Mouse (Mus musculus): Measurements from ENCODE around the gene Cdh3. TPM values are rescaled to one million over a fixed set of nuclear protein-coding genes. Genes with fewer than 3 reads are reported as not detected.

The Cdh3 gene
- polyA plus RNA-seq, 1 experiment = 5.0 TPM

DNA sequence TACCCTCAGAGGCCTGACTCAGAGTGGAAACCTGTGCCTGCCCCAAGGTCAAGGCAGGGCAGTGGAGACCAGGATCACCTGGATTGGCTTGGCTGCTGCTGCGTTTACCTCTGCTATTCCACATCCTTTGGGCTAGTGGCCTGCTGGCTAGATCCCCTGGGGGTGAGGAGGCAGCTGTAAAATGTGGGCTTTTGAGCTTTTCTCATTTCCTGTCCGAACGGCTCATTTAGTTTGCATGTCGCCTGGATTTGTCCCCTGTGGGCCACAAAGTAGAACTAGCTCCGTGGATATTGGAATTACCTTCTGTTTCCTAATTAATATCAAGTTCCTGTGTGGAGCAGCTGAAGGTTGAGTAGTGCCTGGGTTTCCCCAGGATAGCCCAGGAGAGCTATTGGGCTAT lies 28.5 kb downstream of the Cdh3 start:
- Histone ChIP-seq H3K4me1 (ENCODE audit: control insufficient read depth, insufficient read depth, low read length) (no peaks in the 10 kb centered on the region), H3K27me3 (replicated peaks; ENCODE audit: control insufficient read depth, insufficient read depth, low read length) (no peaks in the 10 kb centered on the region), H3K36me3 (ENCODE audit: control insufficient read depth, insufficient read depth, low read length) (no peaks in the 10 kb centered on the region), H3K4me3 (ENCODE audit: insufficient read depth, low read depth, low read length) (no peak overlapping the region), H3K27ac (ENCODE audit: insufficient read depth, low read depth, low read length) (no peak overlapping the region)
- TF ChIP-seq CTCF (conservative IDR thresholded peaks at IDR 0.05; ENCODE audit: insufficient read depth, insufficient read length, low read depth, low read length) = no peak
- no peak for TF ChIP-seq POLR2A (IDR thresholded peaks at IDR 0.05; ENCODE audit: low read depth, low read length)
- 55% methylated on average over 5 of the region's 5 CpGs for WGBS
- no peak for DNase-seq

DNA sequence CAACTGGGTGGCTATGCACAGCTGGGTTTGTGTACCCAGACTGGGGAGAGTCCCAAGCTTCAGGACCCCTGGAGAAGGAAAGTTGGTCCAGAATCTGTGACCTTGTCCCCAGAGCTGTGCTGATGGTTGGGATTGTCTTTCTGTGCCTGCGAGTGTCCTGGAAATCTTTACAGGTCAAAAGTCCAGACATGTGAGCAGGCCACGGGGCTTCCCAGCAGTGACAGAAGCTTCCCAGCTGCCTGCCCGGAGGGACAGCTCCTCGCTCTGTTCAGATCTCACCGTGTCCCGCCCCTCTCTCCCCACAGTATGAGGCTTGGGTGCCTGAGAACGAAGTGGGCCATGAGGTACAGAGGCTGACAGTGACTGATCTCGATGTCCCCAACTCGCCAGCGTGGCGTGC lies 30.3 kb downstream of the Cdh3 start:
- Histone ChIP-seq H3K27me3 (replicated peaks; ENCODE audit: control insufficient read depth, insufficient read depth, low read length) (no peaks in the 10 kb centered on the region), H3K36me3 (ENCODE audit: control insufficient read depth, insufficient read depth, low read length) (no peaks in the 10 kb centered on the region), H3K4me1 (ENCODE audit: control insufficient read depth, insufficient read depth, low read length) (no peaks in the 10 kb centered on the region), H3K27ac (ENCODE audit: insufficient read depth, low read depth, low read length) (no peak overlapping the region), H3K4me3 (ENCODE audit: insufficient read depth, low read depth, low read length) (no peak overlapping the region)
- 70% methylated on average over 11 of the region's 11 CpGs for WGBS
- no peak for DNase-seq
- no peak for TF ChIP-seq CTCF (conservative IDR thresholded peaks at IDR 0.05; ENCODE audit: insufficient read depth, insufficient read length, low read depth, low read length)

DNA sequence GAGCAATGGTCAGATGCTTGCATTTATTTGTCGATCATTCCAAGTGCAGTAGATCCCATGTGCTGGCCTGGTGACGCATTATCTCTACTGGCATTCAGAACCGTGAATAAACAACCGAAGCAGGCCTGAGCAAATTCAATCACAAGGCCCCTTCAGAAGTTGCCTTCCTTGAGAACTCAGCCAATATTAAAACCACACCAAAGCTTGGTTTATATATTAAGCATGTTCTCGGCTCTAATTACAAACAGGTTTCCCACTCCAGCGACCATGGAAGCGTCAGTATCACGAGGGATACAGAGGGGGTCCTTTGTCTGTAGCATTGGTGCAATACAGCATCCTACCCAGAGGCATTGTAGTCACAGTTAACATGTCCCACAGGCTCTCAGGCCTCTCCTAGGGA lies 32.4 kb downstream of the Cdh3 start:
- no peaks in the 10 kb centered on the region for H3K36me3 ChIP-seq (ENCODE audit: control insufficient read depth, insufficient read depth, low read length)
- H3K4me1 ChIP-seq (ENCODE audit: control insufficient read depth, insufficient read depth, low read length) = no peaks in the 10 kb centered on the region
- no peak for DNase-seq
- TF ChIP-seq CTCF (conservative IDR thresholded peaks at IDR 0.05; ENCODE audit: insufficient read depth, insufficient read length, low read depth, low read length) = no peak
- TF ChIP-seq POLR2A (IDR thresholded peaks at IDR 0.05; ENCODE audit: low read depth, low read length) = no peak
- no peak overlapping the region for H3K4me3 ChIP-seq (ENCODE audit: insufficient read depth, low read depth, low read length)
- H3K27ac ChIP-seq (ENCODE audit: insufficient read depth, low read depth, low read length) = no peak overlapping the region
- H3K27me3 ChIP-seq (replicated peaks; ENCODE audit: control insufficient read depth, insufficient read depth, low read length) = no peaks in the 10 kb centered on the region
- 67% methylated on average over 8 of the region's 8 CpGs for WGBS

DNA sequence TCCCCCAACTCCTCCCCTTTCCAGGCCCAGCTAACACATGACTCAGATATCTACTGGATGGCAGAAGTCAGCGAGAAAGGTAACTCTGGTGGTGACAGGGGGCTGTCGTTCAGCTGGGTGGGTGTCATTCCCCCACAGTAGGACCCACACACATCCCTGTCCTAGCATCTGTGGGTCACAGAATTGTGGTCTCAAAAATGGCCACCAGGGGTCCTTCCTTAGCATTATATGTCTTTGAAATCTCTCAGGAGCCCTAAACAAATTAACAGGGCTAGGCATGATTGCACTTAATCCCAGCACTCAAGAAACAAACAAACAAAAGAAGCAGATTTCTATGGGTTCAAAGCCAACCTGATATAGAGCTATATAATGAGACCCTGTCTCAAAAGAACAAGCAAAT lies 34.5 kb downstream of the Cdh3 start:
- Histone ChIP-seq H3K36me3 (ENCODE audit: control insufficient read depth, insufficient read depth, low read length) (no peaks in the 10 kb centered on the region), H3K4me1 (ENCODE audit: control insufficient read depth, insufficient read depth, low read length) (no peaks in the 10 kb centered on the region), H3K27me3 (replicated peaks; ENCODE audit: control insufficient read depth, insufficient read depth, low read length) (no peaks in the 10 kb centered on the region), H3K27ac (ENCODE audit: insufficient read depth, low read depth, low read length) (no peak overlapping the region), H3K4me3 (ENCODE audit: insufficient read depth, low read depth, low read length) (no peak overlapping the region)
- TF ChIP-seq POLR2A (IDR thresholded peaks at IDR 0.05; ENCODE audit: low read depth, low read length) = no peak
- TF ChIP-seq CTCF (conservative IDR thresholded peaks at IDR 0.05; ENCODE audit: insufficient read depth, insufficient read length, low read depth, low read length) = 0 out of 2 replicates have a peak, but pooled peaks have one; percentile 13
- DNase-seq = no peak
- 91% methylated on average over 2 of the region's 2 CpGs for whole genome bisulfite sequencing

DNA sequence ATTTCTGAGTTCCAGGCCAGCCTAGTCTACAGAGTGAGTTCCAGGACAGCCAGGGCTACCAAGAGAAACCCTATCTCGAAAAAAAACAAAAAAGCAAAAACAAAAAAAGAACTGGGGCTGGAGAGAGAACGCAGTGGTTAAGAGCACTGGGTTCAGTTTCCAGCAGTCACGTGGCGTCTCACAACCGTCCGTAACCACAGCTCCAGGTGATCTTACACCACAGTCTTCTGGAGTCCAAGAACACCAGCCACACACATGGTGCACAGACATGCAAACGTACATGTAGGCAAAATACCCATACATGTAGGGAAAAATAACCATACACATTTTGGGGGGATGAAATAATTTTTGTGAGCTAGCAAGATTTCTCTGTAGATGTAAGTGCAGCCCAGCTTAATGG lies 36.1 kb downstream of the Cdh3 start:
- Histone ChIP-seq H3K4me3 (ENCODE audit: insufficient read depth, low read depth, low read length) (no peak overlapping the region), H3K36me3 (ENCODE audit: control insufficient read depth, insufficient read depth, low read length) (no peaks in the 10 kb centered on the region), H3K27ac (ENCODE audit: insufficient read depth, low read depth, low read length) (no peak overlapping the region), H3K4me1 (ENCODE audit: control insufficient read depth, insufficient read depth, low read length) (no peaks in the 10 kb centered on the region), H3K27me3 (replicated peaks; ENCODE audit: control insufficient read depth, insufficient read depth, low read length) (no peaks in the 10 kb centered on the region)
- DNase-seq = no peak
- no peak for TF ChIP-seq CTCF (conservative IDR thresholded peaks at IDR 0.05; ENCODE audit: insufficient read depth, insufficient read length, low read depth, low read length)
- TF ChIP-seq POLR2A (IDR thresholded peaks at IDR 0.05; ENCODE audit: low read depth, low read length) = no peak
- 78% methylated on average over 7 of the region's 7 CpGs for WGBS

DNA sequence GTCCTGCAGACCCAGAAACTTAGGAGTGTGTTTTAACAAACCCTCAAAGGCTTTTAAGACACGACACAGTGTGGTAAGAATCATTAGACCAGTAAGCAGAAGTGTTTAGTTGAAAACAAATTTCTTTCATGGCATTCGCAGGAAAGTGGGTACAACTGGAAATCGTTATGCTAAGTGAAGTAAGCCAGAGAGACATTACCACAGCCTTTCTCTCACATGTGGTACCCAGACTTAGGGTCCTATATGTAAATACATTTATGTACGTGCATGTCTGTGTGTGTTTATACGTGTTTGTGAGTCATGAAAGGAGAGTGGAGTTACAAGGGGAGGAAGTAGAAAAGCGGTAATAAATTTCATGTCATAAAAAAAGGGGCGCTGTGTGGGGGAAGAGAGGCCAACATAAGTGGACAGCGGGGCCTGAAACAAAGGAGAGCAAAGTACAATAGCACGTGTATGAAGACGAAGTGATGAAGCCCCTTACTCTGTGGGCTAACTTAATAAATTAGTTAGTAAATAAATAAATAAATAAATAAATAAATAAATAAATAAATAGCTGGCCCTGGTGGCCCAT lies 37.8 kb downstream of the Cdh3 start:
- no peak for DNase-seq

DNA sequence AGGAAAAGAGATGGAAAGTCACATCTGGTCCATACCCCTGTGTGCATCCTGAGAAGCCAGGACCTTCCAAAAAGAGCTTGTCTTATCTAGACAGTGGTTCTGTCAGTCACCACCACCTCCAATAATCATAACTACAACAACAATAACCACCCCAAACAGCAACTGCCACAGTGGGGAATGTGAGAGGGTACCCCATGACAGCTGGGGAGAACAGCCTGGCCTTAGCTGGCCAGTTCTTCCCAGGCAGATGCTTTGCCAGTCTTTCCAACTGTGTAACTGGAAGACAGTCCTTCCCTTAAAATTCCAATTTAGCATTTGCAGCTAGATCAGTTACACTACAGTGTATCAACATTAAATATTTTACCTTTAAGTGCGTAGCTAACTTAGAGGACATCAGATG lies 40.2 kb downstream of the Cdh3 start:
- Histone ChIP-seq H3K27ac (ENCODE audit: insufficient read depth, low read depth, low read length) (no peak overlapping the region), H3K36me3 (ENCODE audit: control insufficient read depth, insufficient read depth, low read length) (no peaks in the 10 kb centered on the region), H3K4me1 (ENCODE audit: control insufficient read depth, insufficient read depth, low read length) (no peaks in the 10 kb centered on the region), H3K4me3 (ENCODE audit: insufficient read depth, low read depth, low read length) (no peak overlapping the region), H3K27me3 (replicated peaks; ENCODE audit: control insufficient read depth, insufficient read depth, low read length) (no peaks in the 10 kb centered on the region)
- no peak for DNase-seq
- 94% methylated on average over 1 of the region's 1 CpGs for WGBS
- no peak for TF ChIP-seq CTCF (conservative IDR thresholded peaks at IDR 0.05; ENCODE audit: insufficient read depth, insufficient read length, low read depth, low read length)
- no peak for TF ChIP-seq POLR2A (IDR thresholded peaks at IDR 0.05; ENCODE audit: low read depth, low read length)

More for the DNA sequence above, 37.8 kb downstream of the Cdh3 start:
- no peak overlapping the region for H3K4me3 ChIP-seq (ENCODE audit: insufficient read depth, low read depth, low read length)
- H3K36me3 ChIP-seq (ENCODE audit: control insufficient read depth, insufficient read depth, low read length) = no peaks in the 10 kb centered on the region
- H3K27ac ChIP-seq (ENCODE audit: insufficient read depth, low read depth, low read length) = no peak overlapping the region
- no peak for TF ChIP-seq POLR2A (IDR thresholded peaks at IDR 0.05; ENCODE audit: low read depth, low read length)
- no peak for TF ChIP-seq CTCF (conservative IDR thresholded peaks at IDR 0.05; ENCODE audit: insufficient read depth, insufficient read length, low read depth, low read length)
- 77% methylated on average over 10 of the region's 10 CpGs for WGBS
- no peaks in the 10 kb centered on the region for H3K27me3 ChIP-seq (replicated peaks; ENCODE audit: control insufficient read depth, insufficient read depth, low read length)
- no peaks in the 10 kb centered on the region for H3K4me1 ChIP-seq (ENCODE audit: control insufficient read depth, insufficient read depth, low read length)

Measured in kidney, adult 2 months (tissue).